12 mouse cellular contexts compared by ENCODE assay signal in genomic region chr4:64282471-64282870, GRCm38 (mm10).
DNase-seq lines count a peak whose midpoint lies in the region; ATAC-seq and TF ChIP-seq lines count a peak whose summit lies in the region.
"Had no signal": no experiment of that assay in that cellular context is flagged by ENCODE, and none has a peak within 500 bp of the region (broad histone marks: within the 10 kb centered on the region; RNA-seq: fewer than 3 reads in every experiment).

No protein-coding gene starts in this region.

- H3K27ac ChIP-seq in midbrain, postnatal 0 days (ENCODE audit: low read depth, low read length): no peak overlapping the region
- no peak overlapping the region for H3K27ac ChIP-seq in midbrain, embryonic 16.5 days (ENCODE audit: low read length)
- H3K27ac ChIP-seq in midbrain, embryonic 15.5 days: no peak overlapping the region
- H3K27ac ChIP-seq in midbrain, embryonic 13.5 days: no peak overlapping the region
- H3K27ac ChIP-seq: embryonic facial prominence, embryonic 15.5 days; limb, embryonic 12.5 days; neural tube, embryonic 13.5 days had no signal

- no peaks in the 10 kb centered on the region for H3K4me1 ChIP-seq in midbrain, postnatal 0 days (ENCODE audit: insufficient read depth, low read length)
- no peaks in the 10 kb centered on the region for H3K4me1 ChIP-seq in midbrain, embryonic 16.5 days (ENCODE audit: control insufficient read depth, insufficient read depth, low read length)
- H3K4me1 ChIP-seq in midbrain, embryonic 15.5 days: no peaks in the 10 kb centered on the region
- H3K4me1 ChIP-seq in midbrain, embryonic 13.5 days (replicated peaks): no peaks in the 10 kb centered on the region
- H3K4me1 ChIP-seq: embryonic facial prominence, embryonic 15.5 days; limb, embryonic 12.5 days; neural tube, embryonic 13.5 days had no signal

- H3K9ac ChIP-seq in midbrain, postnatal 0 days (replicated peaks; ENCODE audit: low read length, poor library complexity, severe bottlenecking): no peak overlapping the region
- H3K9ac ChIP-seq in midbrain, embryonic 16.5 days (ENCODE audit: low read depth, low read length): no peak overlapping the region
- H3K9ac ChIP-seq in midbrain, embryonic 15.5 days: no peak overlapping the region
- no peak overlapping the region for H3K9ac ChIP-seq in midbrain, embryonic 13.5 days (replicated peaks)
- H3K9ac ChIP-seq: embryonic facial prominence, embryonic 15.5 days; limb, embryonic 12.5 days; neural tube, embryonic 13.5 days had no signal

- H3K9me3 ChIP-seq in midbrain, postnatal 0 days (ENCODE audit: low read length): no peaks in the 10 kb centered on the region
- no peaks in the 10 kb centered on the region for H3K9me3 ChIP-seq in midbrain, embryonic 16.5 days (replicated peaks; ENCODE audit: control insufficient read depth, low read length, poor library complexity, severe bottlenecking)
- H3K9me3 ChIP-seq in midbrain, embryonic 15.5 days: no peaks in the 10 kb centered on the region
- H3K9me3 ChIP-seq in midbrain, embryonic 13.5 days: no peaks in the 10 kb centered on the region
- H3K9me3 ChIP-seq: embryonic facial prominence, embryonic 15.5 days; limb, embryonic 12.5 days; neural tube, embryonic 13.5 days had no signal

- peak; percentile 47; the same call in 1 of the 2 replicates for ATAC-seq in midbrain, postnatal 0 days (ENCODE audit: low FRiP score)
- no peak for ATAC-seq in midbrain, embryonic 16.5 days
- ATAC-seq in frontal cortex, adult (ENCODE audit: low TSS enrichment): peak; percentile 92
- ATAC-seq in midbrain, embryonic 15.5 days (replicated peaks): no peak
- no peak for ATAC-seq in midbrain, embryonic 13.5 days
- ATAC-seq: Patski had no signal

- H3K4me2 ChIP-seq in midbrain, postnatal 0 days (ENCODE audit: low read depth, low read length, poor library complexity, severe bottlenecking): no peak overlapping the region
- H3K4me2 ChIP-seq in midbrain, embryonic 16.5 days (ENCODE audit: low read length): no peak overlapping the region
- no peak overlapping the region for H3K4me2 ChIP-seq in midbrain, embryonic 15.5 days
- no peak overlapping the region for H3K4me2 ChIP-seq in midbrain, embryonic 13.5 days (replicated peaks)
- H3K4me2 ChIP-seq: embryonic facial prominence, embryonic 15.5 days; limb, embryonic 12.5 days; neural tube, embryonic 13.5 days had no signal

- H3K27me3 ChIP-seq in midbrain, postnatal 0 days (ENCODE audit: insufficient read depth, low read length): no peaks in the 10 kb centered on the region
- no peaks in the 10 kb centered on the region for H3K27me3 ChIP-seq in midbrain, embryonic 16.5 days (ENCODE audit: control insufficient read depth, insufficient read depth, low read depth, low read length)
- H3K27me3 ChIP-seq in midbrain, embryonic 15.5 days (replicated peaks): no peaks in the 10 kb centered on the region
- H3K27me3 ChIP-seq in midbrain, embryonic 13.5 days: no peaks in the 10 kb centered on the region
- H3K27me3 ChIP-seq: embryonic facial prominence, embryonic 15.5 days; limb, embryonic 12.5 days; neural tube, embryonic 13.5 days; Patski had no signal

- no peaks in the 10 kb centered on the region for H3K36me3 ChIP-seq in midbrain, postnatal 0 days (ENCODE audit: insufficient read depth, low read length)
- H3K36me3 ChIP-seq in midbrain, embryonic 16.5 days (ENCODE audit: control insufficient read depth, insufficient read depth, low read length): no peaks in the 10 kb centered on the region
- no peaks in the 10 kb centered on the region for H3K36me3 ChIP-seq in midbrain, embryonic 15.5 days (replicated peaks)
- H3K36me3 ChIP-seq in midbrain, embryonic 13.5 days: no peaks in the 10 kb centered on the region
- H3K36me3 ChIP-seq: embryonic facial prominence, embryonic 15.5 days; limb, embryonic 12.5 days; neural tube, embryonic 13.5 days had no signal

- H3K4me3 ChIP-seq in midbrain, postnatal 0 days (ENCODE audit: low read depth, low read length): no peak overlapping the region
- no peak overlapping the region for H3K4me3 ChIP-seq in midbrain, embryonic 16.5 days (ENCODE audit: low read depth, low read length)
- H3K4me3 ChIP-seq in midbrain, embryonic 15.5 days: no peak overlapping the region
- no peak overlapping the region for H3K4me3 ChIP-seq in midbrain, embryonic 13.5 days (replicated peaks)
- H3K4me3 ChIP-seq: embryonic facial prominence, embryonic 15.5 days; limb, embryonic 12.5 days; neural tube, embryonic 13.5 days had no signal

- peak; percentile 78 for DNase-seq in midbrain, postnatal 0 days (ENCODE audit: low spot score)
- DNase-seq in left cerebral cortex, adult 11 months (ENCODE audit: low spot score): peak; percentile 11
- DNase-seq in telencephalon, adult 2 months (ENCODE audit: low read depth, low spot score): peak; percentile 39
- no peak for DNase-seq in urinary bladder, adult 2 months (ENCODE audit: low spot score)

- 63% methylated on average over 1 of the region's 1 CpGs for WGBS in midbrain, postnatal 0 days
- WGBS in midbrain, embryonic 16.5 days: 80% methylated on average over 1 of the region's 1 CpGs
- WGBS in midbrain, embryonic 15.5 days: 78% methylated on average over 1 of the region's 1 CpGs
- 89% methylated on average over 1 of the region's 1 CpGs for WGBS in midbrain, embryonic 13.5 days

- TF ChIP-seq CTCF in midbrain, postnatal 0 days (IDR thresholded peaks at IDR 0.05): no peak

Comparison
In these comparisons a context has a peak if more than half of its experiments do, and no peak if none do; other contexts are left out.
1. ATAC-seq: peak in midbrain, postnatal 0 days (single experiment) and frontal cortex, adult (single experiment); none in midbrain, embryonic 16.5 days (single experiment), midbrain, embryonic 15.5 days (single experiment) and midbrain, embryonic 13.5 days (single experiment).